16 mouse cellular contexts compared by ENCODE assay signal in genomic region chr3:128220776-128221550, GRCm38 (mm10).
DNase-seq lines count a peak whose midpoint lies in the region; ATAC-seq lines count a peak whose summit lies in the region.
"Had no signal": no experiment of that assay in that cellular context is flagged by ENCODE, and none has a peak within 500 bp of the region (broad histone marks: within the 10 kb centered on the region; RNA-seq: fewer than 3 reads in every experiment).

No protein-coding gene starts in this region.

- H3K4me3 ChIP-seq in limb, embryonic 15.5 days: no peak overlapping the region
- no peak overlapping the region for H3K4me3 ChIP-seq in limb, embryonic 10.5 days
- no peak overlapping the region for H3K4me3 ChIP-seq in hindbrain, embryonic 13.5 days
- H3K4me3 ChIP-seq: embryonic facial prominence, embryonic 10.5 days; forebrain, embryonic 13.5 days; neural tube, embryonic 12.5 days had no signal

- no peaks in the 10 kb centered on the region for H3K36me3 ChIP-seq in limb, embryonic 15.5 days
- H3K36me3 ChIP-seq in limb, embryonic 10.5 days: no peaks in the 10 kb centered on the region
- no peaks in the 10 kb centered on the region for H3K36me3 ChIP-seq in hindbrain, embryonic 13.5 days
- H3K36me3 ChIP-seq: embryonic facial prominence, embryonic 10.5 days; neural tube, embryonic 12.5 days had no signal

- no peak for DNase-seq in limb, embryonic 10.5 days (ENCODE audit: low spot score)
- peak; percentile 41 for DNase-seq in kidney, postnatal 10 days
- DNase-seq in retina, embryonic 14.5 days (ENCODE audit: low spot score): peak; percentile 17
- no peak for DNase-seq in gastrocnemius, postnatal 4 days (ENCODE audit: low spot score in 2 of 2)
- DNase-seq: cerebellum, postnatal 36 days; gastrocnemius, postnatal 14 days; liver; lung, adult 2 months; lung, postnatal 36 days; right cerebral cortex, postnatal 25 days had no signal

- H3K4me1 ChIP-seq in limb, embryonic 15.5 days: peaks cover 3% of the 10 kb centered on the region; the same call in 1 of the 2 replicates
- peaks cover 5% of the 10 kb centered on the region for H3K4me1 ChIP-seq in limb, embryonic 10.5 days
- H3K4me1 ChIP-seq in hindbrain, embryonic 13.5 days (replicated peaks): 0 out of 2 replicates have a peak, but pooled peaks cover 6% of the 10 kb centered on the region
- H3K4me1 ChIP-seq: forebrain, embryonic 13.5 days; neural tube, embryonic 12.5 days had no signal

- H3K4me2 ChIP-seq in limb, embryonic 15.5 days: no peak overlapping the region
- no peak overlapping the region for H3K4me2 ChIP-seq in hindbrain, embryonic 13.5 days
- H3K4me2 ChIP-seq: forebrain, embryonic 13.5 days; neural tube, embryonic 12.5 days had no signal

- no peaks in the 10 kb centered on the region for H3K9me3 ChIP-seq in limb, embryonic 15.5 days
- H3K9me3 ChIP-seq in limb, embryonic 10.5 days (replicated peaks): no peaks in the 10 kb centered on the region
- H3K9me3 ChIP-seq in hindbrain, embryonic 13.5 days: no peaks in the 10 kb centered on the region
- H3K9me3 ChIP-seq: embryonic facial prominence, embryonic 10.5 days; forebrain, embryonic 13.5 days; neural tube, embryonic 12.5 days had no signal

- no peak overlapping the region for H3K9ac ChIP-seq in limb, embryonic 15.5 days
- no peak overlapping the region for H3K9ac ChIP-seq in hindbrain, embryonic 13.5 days
- H3K9ac ChIP-seq: forebrain, embryonic 13.5 days; neural tube, embryonic 12.5 days had no signal

- no peak overlapping the region for H3K27ac ChIP-seq in limb, embryonic 15.5 days
- no peak overlapping the region for H3K27ac ChIP-seq in limb, embryonic 10.5 days
- no peak overlapping the region for H3K27ac ChIP-seq in hindbrain, embryonic 13.5 days
- H3K27ac ChIP-seq: embryonic facial prominence, embryonic 10.5 days; forebrain, embryonic 13.5 days; neural tube, embryonic 12.5 days had no signal

- 79% methylated on average over 8 of the region's 8 CpGs for WGBS in limb, embryonic 15.5 days
- WGBS in limb, embryonic 10.5 days: 91% methylated on average over 8 of the region's 8 CpGs
- WGBS in hindbrain, embryonic 13.5 days: 50% methylated on average over 8 of the region's 8 CpGs

- no peaks in the 10 kb centered on the region for H3K27me3 ChIP-seq in limb, embryonic 15.5 days
- no peaks in the 10 kb centered on the region for H3K27me3 ChIP-seq in limb, embryonic 10.5 days (ENCODE audit: low read depth, poor library complexity, severe bottlenecking)
- H3K27me3 ChIP-seq in hindbrain, embryonic 13.5 days: 0 out of 2 replicates have a peak, but pooled peaks cover 2% of the 10 kb centered on the region
- H3K27me3 ChIP-seq: forebrain, embryonic 13.5 days; neural tube, embryonic 12.5 days had no signal

- ATAC-seq in limb, embryonic 15.5 days (ENCODE audit: insufficient number of reproducible peaks, low FRiP score, low TSS enrichment, low read depth): peak; percentile 52; the same call in 1 of the 2 replicates
- ATAC-seq in hindbrain, embryonic 13.5 days (ENCODE audit: low FRiP score): peak; percentile 52; the same call in 1 of the 2 replicates
- no peak for ATAC-seq in monocyte, adult 5-6 weeks (replicated peaks; ENCODE audit: insufficient number of reproducible peaks, low FRiP score, low TSS enrichment, poor library complexity, severe bottlenecking)
- ATAC-seq: forebrain, embryonic 13.5 days had no signal

Comparison
In these comparisons a context has a peak if more than half of its experiments do, and no peak if none do; other contexts are left out.
1. DNase-seq: peak in kidney, postnatal 10 days (single experiment) and retina, embryonic 14.5 days (single experiment); none in limb, embryonic 10.5 days (single experiment) and gastrocnemius, postnatal 4 days (0 of 2).